Mouse (Mus musculus) midbrain, embryonic 12.5 days (tissue): ENCODE data around the gene Vmn1r68. TPM values are rescaled to one million over a fixed set of nuclear protein-coding genes. Genes with fewer than 3 reads are reported as not detected.

Experiments
- ATAC-seq: fragments of 200-750 bp; cut with Nextera tagmentation; 2 replicates; pipeline ENCODE4 v1.8.0; 2017; ENCODE audit warnings: low read depth, moderate TSS enrichment, moderate library complexity; ENCODE audit not compliant: low FRiP score
- H3K27ac ChIP-seq: fragments of 300-500 bp; sonication (generic); replicated peaks from 2 replicates; pipeline ENCODE4 v1.5.1; 2016; ENCODE audit warnings: mild to moderate bottlenecking
- H3K27me3 ChIP-seq: fragments of 300-500 bp; sonication (generic); 2 replicates; pipeline ENCODE4 v1.6.1; 2016; ENCODE audit warnings: mild to moderate bottlenecking
- H3K36me3 ChIP-seq: fragments of 300-500 bp; sonication (generic); 2 replicates; pipeline ENCODE4 v1.6.1; 2016
- H3K4me1 ChIP-seq: fragments of 300-500 bp; sonication (generic); 2 replicates; pipeline ENCODE4 v1.6.1; 2016
- H3K4me2 ChIP-seq: fragments of 300-500 bp; sonication (generic); replicated peaks from 2 replicates; pipeline ENCODE4 v1.6.1; 2016; ENCODE audit warnings: mild to moderate bottlenecking, moderate library complexity
- H3K4me3 ChIP-seq: fragments of 300-500 bp; sonication (generic); 2 replicates; pipeline ENCODE4 v1.5.1; 2016; ENCODE audit warnings: mild to moderate bottlenecking
- H3K9ac ChIP-seq: fragments of 300-500 bp; sonication (generic); replicated peaks from 2 replicates; pipeline ENCODE4 v1.6.1; 2016; ENCODE audit warnings: mild to moderate bottlenecking, moderate library complexity
- H3K9me3 ChIP-seq: fragments of 300-500 bp; sonication (generic); 2 replicates; pipeline ENCODE4 v1.6.1; 2016; ENCODE audit warnings: mild to moderate bottlenecking
- WGBS: fragments of 180-500 bp; shearing (Covaris S2); methylation state at CpG from one replicate; pipeline ENCODE4 v1.1.7; 2016; 5-methylcytosine and 5-hydroxymethylcytosine counted together
- polyA plus RNA-seq: library from polyadenylated mRNA; unstranded; fragments of >200 nt; fragmentation: Nextera tagmentation; extraction: Ambion mirVana; gene quantifications from 2 replicates; pipeline ENCODE4 v1.2.1, GENCODE M21; 2016

Gene Vmn1r68
- not detected in 2 replicates for polyA plus RNA-seq

- no peak for ATAC-seq
- no peak within 1 kb of the TSS for H3K27ac ChIP-seq
- H3K9me3 ChIP-seq = 0 out of 2 replicates have a peak, but pooled peaks cover 3% of the 10 kb centered on the region
- H3K4me2 ChIP-seq = no peak within 1 kb of the TSS
- H3K4me1 ChIP-seq = no peaks in the 10 kb centered on the region
- H3K9ac ChIP-seq = no peak within 1 kb of the TSS
- H3K4me3 ChIP-seq = no peak within 1 kb of the TSS
- no peaks in the 10 kb centered on the region for H3K36me3 ChIP-seq
- WGBS = 76% methylated on average over 2 of the region's 2 CpGs
- H3K27me3 ChIP-seq = no peaks in the 10 kb centered on the region
These were observed at the start of gene Vmn1r68 for GRCm38 (mm10) chr7:10558385-10558784. Vmn1r68 (minus strand) TSS chr7:10558485.

- Histone ChIP-seq H3K27me3 (no peaks in the 10 kb centered on the region), H3K4me3 (peak overlapping the region; percentile 61), H3K9ac (no peak overlapping the region), H3K27ac (no peak overlapping the region), H3K9me3 (no peaks in the 10 kb centered on the region), H3K4me2 (peak overlapping the region; percentile 76), H3K4me1 (peaks cover 11% of the 10 kb centered on the region), H3K36me3 (peaks cover 24% of the 10 kb centered on the region)
- 31% methylated on average over 6 of the region's 6 CpGs for WGBS
- ATAC-seq = no peak
These were observed 62.7 kb downstream of the Vmn1r68 start for GRCm38 (mm10) chr7:10495578-10495977.

- 2% methylated on average over 33 of the region's 33 CpGs for WGBS
- ATAC-seq = peak; percentile 98
These were observed 63.3 kb downstream of the Vmn1r68 start, which contains the start of gene Zik1 for GRCm38 (mm10) chr7:10494786-10495521. Zik1 (minus strand) TSS chr7:10495394.

GRCm38 (mm10) chr7:10480588-10481233, 77.6 kb downstream of the Vmn1r68 start:
- H3K4me1 ChIP-seq = no peaks in the 10 kb centered on the region
- H3K36me3 ChIP-seq = no peaks in the 10 kb centered on the region
- H3K9me3 ChIP-seq = 0 out of 2 replicates have a peak, but pooled peaks cover 3% of the 10 kb centered on the region
- no peaks in the 10 kb centered on the region for H3K27me3 ChIP-seq
- ATAC-seq = peak; percentile 66; the same call in 1 of the 2 replicates
- no peak overlapping the region for H3K27ac ChIP-seq
- H3K9ac ChIP-seq = no peak overlapping the region
- peak overlapping the region; percentile 24 for H3K4me2 ChIP-seq
- WGBS = 60% methylated on average over 18 of the region's 18 CpGs
- H3K4me3 ChIP-seq = peak overlapping the region; percentile 24

More at GRCm38 (mm10) chr7:10494786-10495521, 63.3 kb downstream of the Vmn1r68 start, which contains the start of gene Zik1:
- peak within 1 kb of the TSS; percentile 61 for H3K4me3 ChIP-seq
- no peaks in the 10 kb centered on the region for H3K27me3 ChIP-seq
- H3K36me3 ChIP-seq = peaks cover 30% of the 10 kb centered on the region
- peak within 1 kb of the TSS; percentile 76 for H3K4me2 ChIP-seq
- H3K4me1 ChIP-seq = peaks cover 11% of the 10 kb centered on the region
- peak within 1 kb of the TSS; percentile 49 for H3K27ac ChIP-seq
- H3K9me3 ChIP-seq = no peaks in the 10 kb centered on the region
- H3K9ac ChIP-seq = peak within 1 kb of the TSS; percentile 65

GRCm38 (mm10) chr7:10479813-10480212, 78.5 kb downstream of the Vmn1r68 start:
- Histone ChIP-seq H3K9ac (no peak overlapping the region), H3K4me2 (no peak overlapping the region), H3K36me3 (no peaks in the 10 kb centered on the region), H3K4me1 (no peaks in the 10 kb centered on the region), H3K4me3 (no peak overlapping the region), H3K27ac (no peak overlapping the region), H3K9me3 (0 out of 2 replicates have a peak, but pooled peaks cover 3% of the 10 kb centered on the region), H3K27me3 (no peaks in the 10 kb centered on the region)
- no peak for ATAC-seq

- no peak for ATAC-seq
- no peaks in the 10 kb centered on the region for H3K36me3 ChIP-seq
- H3K4me2 ChIP-seq = no peak overlapping the region
- H3K4me1 ChIP-seq = no peaks in the 10 kb centered on the region
- H3K27me3 ChIP-seq = no peaks in the 10 kb centered on the region
- 70% methylated on average over 3 of the region's 3 CpGs for WGBS
- H3K9me3 ChIP-seq = 0 out of 2 replicates have a peak, but pooled peaks cover 9% of the 10 kb centered on the region
- no peak overlapping the region for H3K4me3 ChIP-seq
- H3K27ac ChIP-seq = no peak overlapping the region
- no peak overlapping the region for H3K9ac ChIP-seq
These were observed 100.1 kb downstream of the Vmn1r68 start for GRCm38 (mm10) chr7:10458166-10458565.

Other genes with a start within 250 kb of the Vmn1r68 start
- not detected in 2 replicates for gene Vmn1r67, start 115.2 kb downstream of the Vmn1r68 start, polyA plus RNA-seq
- gene Zik1, start 63.1 kb downstream of the Vmn1r68 start, polyA plus RNA-seq = 48.9 and 52.8 TPM in 2 replicates
- not detected in 2 replicates for gene Vmn1r69, start 55.2 kb upstream of the Vmn1r68 start, polyA plus RNA-seq
- gene Vmn1r70, start 73.0 kb upstream of the Vmn1r68 start, polyA plus RNA-seq = not detected in 2 replicates
- gene Nlrp4b, start 129.3 kb upstream of the Vmn1r68 start, polyA plus RNA-seq = not detected in 2 replicates
- gene Vmn1r71, start 195.9 kb upstream of the Vmn1r68 start, polyA plus RNA-seq = not detected in 2 replicates